Mouse (Mus musculus) C2C12 (cell line): ENCODE measurements at regions not wholly inside any gene's neighbourhood (a gene's known extent, or its start where the extent isn't known, plus 50 kb on each side); places are given as distances from the start of the nearest gene placed in this dataset.

ENCODE experiments used
- H3K27me3 ChIP-seq: one replicate; pipeline ENCODE4 v1.6.1; 2011; ENCODE audit not compliant: control insufficient read depth, insufficient read depth, insufficient read length
- H3K36me3 ChIP-seq: one replicate; pipeline ENCODE4 v1.6.1; 2011; ENCODE audit not compliant: control insufficient read depth, insufficient read depth
- H3K4me3 ChIP-seq: one replicate; pipeline ENCODE4 v1.5.1; 2011; ENCODE audit warnings: mild to moderate bottlenecking, control low read depth; ENCODE audit not compliant: poor library complexity, insufficient read depth, severe bottlenecking
- H3K79me2 ChIP-seq: one replicate; pipeline ENCODE4 v1.6.1; 2011; ENCODE audit not compliant: control insufficient read depth, insufficient read depth
- H3K79me3 ChIP-seq: one replicate; pipeline ENCODE4 v1.6.1; 2011; ENCODE audit warnings: low read depth, control low read depth
- H3ac ChIP-seq: one replicate; pipeline ENCODE3; 2011; ENCODE audit warnings: low read depth; ENCODE audit not compliant: control insufficient read depth, insufficient read length
- CEBPB ChIP-seq: IDR thresholded peaks from one replicate; pipeline ENCODE4 v1.6.1; 2011; ENCODE audit warnings: low read depth, mild to moderate bottlenecking, control low read depth, moderate library complexity
- CTCF ChIP-seq: IDR thresholded peaks from one replicate; pipeline ENCODE4 v1.5.1; 2011; ENCODE audit not compliant: control insufficient read depth, insufficient read depth, insufficient read length
- FOSL1 ChIP-seq: IDR thresholded peaks from one replicate; pipeline ENCODE4 v1.8.0; 2011; ENCODE audit warnings: mild to moderate bottlenecking, low read length; ENCODE audit not compliant: poor library complexity, insufficient read depth, severe bottlenecking
- MAX ChIP-seq: IDR thresholded peaks from one replicate; pipeline ENCODE4 v1.6.1; 2011; ENCODE audit warnings: mild to moderate bottlenecking, control low read depth
- MYOD1 ChIP-seq: IDR thresholded peaks from one replicate; pipeline ENCODE4 v1.6.1; 2011; ENCODE audit warnings: low read depth; ENCODE audit not compliant: control insufficient read depth, insufficient read length
- MYOG ChIP-seq: IDR thresholded peaks from one replicate; pipeline ENCODE4 v1.6.1; 2011; ENCODE audit not compliant: control insufficient read depth, insufficient read length; ENCODE audit errors: extremely low read depth
- USF1 ChIP-seq: IDR thresholded peaks from one replicate; pipeline ENCODE4 v1.6.1; 2011; ENCODE audit warnings: low read depth, mild to moderate bottlenecking, control low read depth, moderate library complexity

GRCm38 (mm10) chr13:37248741-37249140 lies 96.3 kb upstream of the Ly86 start:
- Histone ChIP-seq H3ac (no peak overlapping the region), H3K4me3 (no peak overlapping the region), H3K36me3 (no peaks in the 10 kb centered on the region), H3K79me3 (no peaks in the 10 kb centered on the region), H3K79me2 (no peaks in the 10 kb centered on the region), H3K27me3 (no peaks in the 10 kb centered on the region)
- no peak for TF ChIP-seq MAX
- TF ChIP-seq CTCF = no peak
- no peak for TF ChIP-seq USF1
- TF ChIP-seq FOSL1 = no peak
- TF ChIP-seq MYOD1 = no peak
- TF ChIP-seq MYOG = no peak
- no peak for TF ChIP-seq CEBPB

DNA sequence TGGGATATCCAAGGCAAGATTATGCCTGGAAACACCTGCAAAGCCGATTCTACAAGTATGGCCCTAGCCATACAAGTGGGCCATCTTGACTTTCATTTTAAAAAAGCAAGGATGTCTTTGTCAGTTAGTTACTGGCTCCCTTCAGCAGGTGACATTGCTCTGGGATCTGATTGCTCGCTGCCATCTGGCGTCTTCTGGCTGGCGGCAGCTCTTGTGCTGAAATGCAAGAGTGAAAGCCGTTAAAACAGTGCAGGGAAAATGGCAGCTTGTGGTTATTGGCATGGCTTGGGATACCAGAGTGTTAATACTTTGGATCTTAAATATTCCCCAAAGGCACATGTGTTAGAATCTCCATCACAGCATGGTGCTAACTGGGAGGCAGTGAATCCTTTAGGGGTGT lies 105.0 kb upstream of the Ly86 start:
- Histone ChIP-seq H3K36me3 (no peaks in the 10 kb centered on the region), H3K79me3 (no peaks in the 10 kb centered on the region), H3ac (no peak overlapping the region), H3K27me3 (no peaks in the 10 kb centered on the region), H3K4me3 (no peak overlapping the region), H3K79me2 (no peaks in the 10 kb centered on the region)
- no peak for TF ChIP-seq FOSL1
- no peak for TF ChIP-seq MAX
- TF ChIP-seq MYOD1 = no peak
- TF ChIP-seq CEBPB = no peak
- no peak for TF ChIP-seq USF1
- TF ChIP-seq CTCF = no peak
- no peak for TF ChIP-seq MYOG

DNA sequence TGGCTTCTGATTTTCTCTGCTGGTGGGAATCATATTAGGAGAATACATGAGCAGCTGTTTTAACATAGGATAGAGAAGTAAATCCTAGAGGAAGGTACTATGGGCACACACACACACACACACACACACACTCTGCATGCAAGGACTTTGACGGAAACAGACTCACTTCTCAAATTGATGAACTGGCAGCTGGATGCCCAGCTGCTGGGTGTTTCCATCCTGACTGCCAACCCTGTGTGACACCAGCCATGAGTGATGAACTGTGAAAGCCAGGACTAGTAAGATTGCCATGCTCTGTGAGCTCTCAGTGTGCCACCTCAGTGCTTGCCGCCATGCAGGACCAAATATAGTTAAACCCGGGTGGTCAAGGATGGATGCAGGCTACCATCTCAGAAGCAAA lies 107.7 kb upstream of the Ly86 start:
- Histone ChIP-seq H3ac (no peak overlapping the region), H3K79me2 (no peaks in the 10 kb centered on the region), H3K4me3 (no peak overlapping the region), H3K27me3 (no peaks in the 10 kb centered on the region), H3K36me3 (no peaks in the 10 kb centered on the region), H3K79me3 (no peaks in the 10 kb centered on the region)
- no peak for TF ChIP-seq MYOD1
- no peak for TF ChIP-seq MYOG
- no peak for TF ChIP-seq USF1
- TF ChIP-seq CEBPB = no peak
- TF ChIP-seq CTCF = no peak
- TF ChIP-seq FOSL1 = no peak
- TF ChIP-seq MAX = no peak

DNA sequence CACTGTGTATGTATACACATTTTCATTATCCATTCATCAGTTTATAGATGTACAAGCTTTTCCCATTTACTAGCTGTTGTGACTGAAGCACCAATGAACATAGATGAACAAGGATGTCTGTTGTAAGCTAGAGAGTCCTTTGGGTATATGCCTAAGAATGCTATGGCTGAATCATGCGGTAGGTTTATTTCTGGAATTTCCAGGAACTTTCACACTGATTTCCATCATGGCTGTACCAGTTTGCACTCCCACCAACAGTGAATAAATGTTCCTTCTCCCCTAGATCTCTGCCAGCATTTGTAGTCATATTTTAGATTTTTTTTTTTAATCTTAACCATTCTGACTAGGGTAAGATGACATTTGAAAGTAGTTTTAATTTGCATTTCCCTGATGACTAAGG lies 119.2 kb upstream of the Ly86 start:
- Histone ChIP-seq H3K36me3 (no peaks in the 10 kb centered on the region), H3K4me3 (no peak overlapping the region), H3K79me2 (no peaks in the 10 kb centered on the region), H3ac (no peak overlapping the region), H3K79me3 (no peaks in the 10 kb centered on the region), H3K27me3 (no peaks in the 10 kb centered on the region)
- TF ChIP-seq CEBPB (no peak), CTCF (no peak), FOSL1 (no peak), MYOD1 (no peak), USF1 (no peak), MYOG (no peak), MAX (no peak)

DNA sequence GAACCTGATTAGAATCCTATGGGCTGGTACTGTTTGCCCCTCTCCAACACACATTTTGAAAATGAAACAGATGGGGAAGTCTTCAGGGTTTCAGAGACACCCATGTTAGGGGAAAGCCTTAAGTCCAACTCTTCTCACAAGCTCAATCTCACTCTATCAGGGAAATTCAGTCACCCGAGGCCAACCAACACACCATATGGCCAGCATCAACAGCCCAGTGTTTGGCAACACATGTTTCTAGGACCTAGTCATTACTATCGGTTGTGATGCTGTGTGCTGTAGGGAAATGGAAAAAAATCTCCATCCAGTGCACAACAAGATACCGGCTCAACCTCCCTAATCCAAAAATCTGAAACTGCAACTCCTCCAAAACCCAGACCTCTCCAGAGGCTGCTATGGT lies 124.6 kb upstream of the Ly86 start:
- no peaks in the 10 kb centered on the region for H3K79me2 ChIP-seq
- no peaks in the 10 kb centered on the region for H3K36me3 ChIP-seq
- H3K79me3 ChIP-seq = no peaks in the 10 kb centered on the region
- H3K4me3 ChIP-seq = no peak overlapping the region
- no peak overlapping the region for H3ac ChIP-seq
- TF ChIP-seq MYOD1 (no peak), USF1 (no peak), CTCF (no peak), MYOG (no peak), CEBPB (no peak), MAX (no peak)
- no peaks in the 10 kb centered on the region for H3K27me3 ChIP-seq

GRCm38 (mm10) chr13:37218596-37218995 lies 126.4 kb upstream of the Ly86 start:
- no peaks in the 10 kb centered on the region for H3K36me3 ChIP-seq
- H3K4me3 ChIP-seq = no peak overlapping the region
- no peak for TF ChIP-seq CEBPB
- TF ChIP-seq MYOD1 = no peak
- no peak for TF ChIP-seq FOSL1
- TF ChIP-seq CTCF = no peak
- no peak for TF ChIP-seq MYOG
- no peak for TF ChIP-seq MAX
- no peak for TF ChIP-seq USF1
- no peaks in the 10 kb centered on the region for H3K27me3 ChIP-seq
- no peak overlapping the region for H3ac ChIP-seq
- no peaks in the 10 kb centered on the region for H3K79me2 ChIP-seq
- H3K79me3 ChIP-seq = no peaks in the 10 kb centered on the region
